Mouse (Mus musculus) olfactory bulb, adult 2 months (tissue): ENCODE results near the gene Rbbp4. TPM values are rescaled to one million over a fixed set of nuclear protein-coding genes. Genes with fewer than 3 reads are reported as not detected.
"Not testable (repeated sequence)": the region's sequence is repeated elsewhere in the genome, so short reads cannot be mapped to it uniquely, and the experiment has no call there.

ENCODE experiments used
- H3K27ac ChIP-seq: fragments of 200-500 bp; 2 replicates; pipeline ENCODE4 v1.5.1; 2012; ENCODE audit warnings: low read depth, low read length; ENCODE audit not compliant: insufficient read depth
- H3K4me1 ChIP-seq: fragments of 200-500 bp; 2 replicates; pipeline ENCODE4 v1.6.1; 2012; ENCODE audit warnings: low read length; ENCODE audit not compliant: control insufficient read depth, insufficient read depth
- H3K4me3 ChIP-seq: fragments of 200-500 bp; 2 replicates; pipeline ENCODE4 v1.5.1; 2012; ENCODE audit warnings: mild to moderate bottlenecking, low read depth, low read length, moderate library complexity; ENCODE audit not compliant: insufficient read depth
- CTCF ChIP-seq: fragments of 200-500 bp; IDR thresholded peaks from 2 replicates; pipeline ENCODE4 v1.5.1; 2012; ENCODE audit warnings: low read depth, mild to moderate bottlenecking, low read length, moderate library complexity; ENCODE audit not compliant: insufficient read depth
- POLR2A ChIP-seq: fragments of 200-500 bp; IDR thresholded peaks from 2 replicates; pipeline ENCODE4 v1.6.1; 2012; ENCODE audit warnings: mild to moderate bottlenecking, low read depth, low read length, moderate library complexity; ENCODE audit not compliant: insufficient read depth
- WGBS: fragments of 180-500 bp; shearing (Covaris S2); methylation state at CpG from one replicate; pipeline ENCODE4 v1.1.7; 2018; 5-methylcytosine and 5-hydroxymethylcytosine counted together
- polyA plus RNA-seq: library from polyadenylated mRNA; stranded (reverse); fragments of >200 nt; gene quantifications from 2 replicates; pipeline ENCODE4 v1.2.4, GENCODE M21; 2012; ENCODE audit warnings: low replicate concordance; ENCODE audit not compliant: missing spikeins, insufficient read depth, insufficient read length

The Rbbp4 gene
- polyA plus RNA-seq, 1 experiment, result not detected

GRCm38 (mm10) chr4:129375821-129376220 lies 40.7 kb upstream of the Rbbp4 start:
- 88% methylated on average over 5 of the region's 5 CpGs for WGBS
- TF ChIP-seq POLR2A (no peak), CTCF (no peak)

GRCm38 (mm10) chr4:129375000-129375399 lies 39.8 kb upstream of the Rbbp4 start:
- TF ChIP-seq CTCF, result no peak
- no peak for TF ChIP-seq POLR2A
- Histone ChIP-seq H3K4me1 (no peaks in the 10 kb centered on the region), H3K4me3 (no peak overlapping the region), H3K27ac (no peak overlapping the region)
- WGBS, result 50% methylated on average over 6 of the region's 6 CpGs

More at GRCm38 (mm10) chr4:129375821-129376220, 40.7 kb upstream of the Rbbp4 start:
- H3K27ac ChIP-seq, result no peak overlapping the region
- H3K4me1 ChIP-seq, result no peaks in the 10 kb centered on the region
- no peak overlapping the region for H3K4me3 ChIP-seq

GRCm38 (mm10) chr4:129374219-129374755 lies 39.1 kb upstream of the Rbbp4 start:
- WGBS, result 66% methylated on average over 11 of the region's 11 CpGs
- TF ChIP-seq CTCF (no peak), POLR2A (no peak)
- Histone ChIP-seq H3K4me3 (no peak overlapping the region), H3K4me1 (no peaks in the 10 kb centered on the region), H3K27ac (no peak overlapping the region)

- 67% methylated on average over 8 of the region's 8 CpGs for WGBS
- TF ChIP-seq CTCF, result no peak
- TF ChIP-seq POLR2A, result no peak
These were observed 38.2 kb upstream of the Rbbp4 start for GRCm38 (mm10) chr4:129373202-129373976.

GRCm38 (mm10) chr4:129371391-129371790 lies 36.2 kb upstream of the Rbbp4 start:
- Histone ChIP-seq H3K27ac (no peak overlapping the region), H3K4me1 (no peaks in the 10 kb centered on the region), H3K4me3 (no peak overlapping the region)
- no peak for TF ChIP-seq CTCF
- no peak for TF ChIP-seq POLR2A
- 95% methylated on average over 3 of the region's 3 CpGs for WGBS

More at GRCm38 (mm10) chr4:129373202-129373976, 38.2 kb upstream of the Rbbp4 start:
- no peak overlapping the region for H3K27ac ChIP-seq
- no peaks in the 10 kb centered on the region for H3K4me1 ChIP-seq
- no peak overlapping the region for H3K4me3 ChIP-seq

GRCm38 (mm10) chr4:129365224-129365623 lies 30.1 kb upstream of the Rbbp4 start:
- no peaks in the 10 kb centered on the region for H3K4me1 ChIP-seq

GRCm38 (mm10) chr4:129364379-129364778 lies 29.2 kb upstream of the Rbbp4 start:
- H3K27ac ChIP-seq, result no peak overlapping the region
- H3K4me1 ChIP-seq, result no peaks in the 10 kb centered on the region
- TF ChIP-seq CTCF (no peak), POLR2A (no peak)
- no peak overlapping the region for H3K4me3 ChIP-seq
- whole genome bisulfite sequencing, result 86% methylated on average over 3 of the region's 3 CpGs

More at GRCm38 (mm10) chr4:129365224-129365623, 30.1 kb upstream of the Rbbp4 start:
- no peak overlapping the region for H3K27ac ChIP-seq
- TF ChIP-seq POLR2A (no peak), CTCF (no peak)
- 90% methylated on average over 5 of the region's 5 CpGs for WGBS
- no peak overlapping the region for H3K4me3 ChIP-seq

GRCm38 (mm10) chr4:129363463-129363862 lies 28.3 kb upstream of the Rbbp4 start:
- Histone ChIP-seq H3K4me1 (no peaks in the 10 kb centered on the region), H3K4me3 (no peak overlapping the region), H3K27ac (no peak overlapping the region)
- WGBS, result 88% methylated on average over 9 of the region's 9 CpGs
- TF ChIP-seq POLR2A (no peak), CTCF (no peak)

- no peak for TF ChIP-seq POLR2A
- no peak for TF ChIP-seq CTCF
- Histone ChIP-seq H3K4me1 (no peaks in the 10 kb centered on the region), H3K27ac (no peak overlapping the region), H3K4me3 (no peak overlapping the region)
- WGBS, result 87% methylated on average over 5 of the region's 5 CpGs
These were observed 27.6 kb upstream of the Rbbp4 start for GRCm38 (mm10) chr4:129362771-129363170.

GRCm38 (mm10) chr4:129362238-129362637 lies 27.1 kb upstream of the Rbbp4 start:
- H3K27ac ChIP-seq, H3K4me3 ChIP-seq, H3K4me1 ChIP-seq: not testable (repeated sequence)
- WGBS, result 85% methylated on average over 3 of the region's 3 CpGs
